In the genomic region with DNA sequence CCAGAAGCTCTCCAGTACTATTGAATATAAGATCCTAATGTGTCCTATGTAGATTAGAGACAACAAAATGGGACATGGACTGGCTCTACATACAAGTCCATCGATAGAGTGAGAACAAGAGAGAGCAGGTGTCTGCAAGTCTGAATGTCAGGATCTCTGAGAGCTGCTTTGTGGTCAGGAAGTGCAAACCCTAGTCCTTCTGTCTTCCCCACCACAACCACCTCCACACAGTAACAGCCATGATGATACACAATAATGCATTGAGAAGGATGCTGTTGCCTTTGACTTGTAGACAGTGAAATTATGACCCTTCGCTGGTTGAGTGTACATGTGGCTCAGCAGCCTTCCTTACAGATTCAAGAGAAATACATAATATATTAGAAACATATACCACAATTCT, we compare ENCODE assay signal across 32 mouse cellular contexts. TPM values are rescaled to one million over a fixed set of nuclear protein-coding genes. Genes with fewer than 3 reads are reported as not detected.
DNase-seq lines count a peak whose midpoint lies in the region; ATAC-seq lines count a peak whose summit lies in the region.
"Had no signal": no experiment of that assay in that cellular context is flagged by ENCODE, and none has a peak within 500 bp of the region (broad histone marks: within the 10 kb centered on the region; RNA-seq: fewer than 3 reads in every experiment).

No protein-coding gene starts in this region.

- no peak overlapping the region for H3K4me2 ChIP-seq in forebrain, embryonic 11.5 days (ENCODE audit: low read depth, low read length, severe bottlenecking)
- H3K4me2 ChIP-seq: embryonic facial prominence, embryonic 13.5 days; forebrain, embryonic 12.5 days; hindbrain, embryonic 15.5 days; intestine, embryonic 15.5 days; limb, embryonic 13.5 days; liver, embryonic 11.5 days; lung, embryonic 15.5 days; midbrain, embryonic 15.5 days had no signal

- H3K27me3 ChIP-seq in forebrain, embryonic 11.5 days (ENCODE audit: control insufficient read depth, insufficient read depth, low read length): no peaks in the 10 kb centered on the region
- H3K27me3 ChIP-seq: embryonic facial prominence, embryonic 13.5 days; forebrain, embryonic 12.5 days; hindbrain, embryonic 15.5 days; intestine, embryonic 15.5 days; limb, embryonic 13.5 days; lung, embryonic 15.5 days; midbrain, embryonic 15.5 days had no signal

- WGBS in forebrain, embryonic 11.5 days: 90% methylated on average over 2 of the region's 2 CpGs

- no peak overlapping the region for H3K27ac ChIP-seq in forebrain, embryonic 11.5 days (ENCODE audit: low read depth, low read length)
- H3K27ac ChIP-seq: embryonic facial prominence, embryonic 13.5 days; forebrain, embryonic 12.5 days; heart, embryonic 10.5 days; hindbrain, embryonic 15.5 days; intestine, embryonic 15.5 days; limb, embryonic 13.5 days; lung, embryonic 15.5 days; midbrain, embryonic 10.5 days; midbrain, embryonic 15.5 days had no signal

- H3K9me3 ChIP-seq in forebrain, embryonic 11.5 days (ENCODE audit: control insufficient read depth, low read length): no peaks in the 10 kb centered on the region
- H3K9me3 ChIP-seq: embryonic facial prominence, embryonic 13.5 days; forebrain, embryonic 12.5 days; heart, embryonic 10.5 days; hindbrain, embryonic 15.5 days; intestine, embryonic 15.5 days; limb, embryonic 13.5 days; lung, embryonic 15.5 days; midbrain, embryonic 10.5 days; midbrain, embryonic 15.5 days had no signal

- H3K36me3 ChIP-seq in forebrain, embryonic 11.5 days (ENCODE audit: control insufficient read depth, insufficient read depth, low read length): no peaks in the 10 kb centered on the region
- H3K36me3 ChIP-seq: embryonic facial prominence, embryonic 13.5 days; forebrain, embryonic 12.5 days; heart, embryonic 10.5 days; hindbrain, embryonic 15.5 days; intestine, embryonic 15.5 days; limb, embryonic 13.5 days; lung, embryonic 15.5 days; midbrain, embryonic 10.5 days; midbrain, embryonic 15.5 days had no signal

- H3K4me1 ChIP-seq in forebrain, embryonic 11.5 days (replicated peaks; ENCODE audit: control insufficient read depth, insufficient read depth, low read length): no peaks in the 10 kb centered on the region
- H3K4me1 ChIP-seq: embryonic facial prominence, embryonic 13.5 days; forebrain, embryonic 12.5 days; heart, embryonic 10.5 days; hindbrain, embryonic 15.5 days; intestine, embryonic 15.5 days; limb, embryonic 13.5 days; lung, embryonic 15.5 days; midbrain, embryonic 10.5 days; midbrain, embryonic 15.5 days had no signal

- H3K9ac ChIP-seq in forebrain, embryonic 11.5 days (ENCODE audit: low read length): no peak overlapping the region
- H3K9ac ChIP-seq: embryonic facial prominence, embryonic 13.5 days; forebrain, embryonic 12.5 days; hindbrain, embryonic 15.5 days; intestine, embryonic 15.5 days; limb, embryonic 13.5 days; lung, embryonic 15.5 days; midbrain, embryonic 15.5 days had no signal

- peak; percentile 61 for ATAC-seq in activated CD4-positive, CD25-positive, alpha-beta regulatory T cell, adult 4 months
- no peak for ATAC-seq in forebrain, embryonic 11.5 days (replicated peaks; ENCODE audit: low FRiP score)
- no peak for ATAC-seq in erythroblast, adult 5-6 weeks (replicated peaks; ENCODE audit: low FRiP score, poor library complexity, severe bottlenecking)
- ATAC-seq: intestine, embryonic 15.5 days; midbrain, embryonic 15.5 days had no signal

- DNase-seq in CD4-positive helper T cell, adult 2 months (ENCODE audit: low read depth, low spot score): peak; percentile 36
- DNase-seq in thymus, adult 18-20 months: peak; percentile 19 to 59
- DNase-seq in thymus, postnatal 25 days: peak; percentile 56
- no peak for DNase-seq in forebrain, embryonic 11.5 days (ENCODE audit: low spot score)
- no peak for DNase-seq in heart, adult 8-10 months (ENCODE audit: low spot score)
- DNase-seq: adrenal gland, postnatal 10 days; cerebellum, adult 11 months; cerebellum, adult 9-11 months; gastrocnemius, postnatal 14 days; heart, postnatal 4 days; kidney, adult 8-10 months; kidney, postnatal 10 days; right cerebral cortex, adult 18-20 months; spleen, adult 18-20 months had no signal

- H3K4me3 ChIP-seq in forebrain, embryonic 11.5 days (ENCODE audit: low read depth, low read length): no peak overlapping the region
- H3K4me3 ChIP-seq: embryonic facial prominence, embryonic 13.5 days; erythroblast, embryonic 14.5 days; forebrain, embryonic 12.5 days; heart, embryonic 10.5 days; hindbrain, embryonic 15.5 days; intestine, embryonic 15.5 days; limb, embryonic 13.5 days; lung, embryonic 15.5 days; midbrain, embryonic 10.5 days; midbrain, embryonic 15.5 days had no signal

RNA-seq across cellular contexts. Expression of a gene that starts 16.6 kb away (rescaled TPM):
- under 1 TPM; 0.29 to 0.67 TPM for polyA plus RNA-seq in activated CD4-positive, CD25-positive, alpha-beta regulatory T cell, adult 4 months (2017; shearing (Covaris generic))
- polyA plus RNA-seq in forebrain, embryonic 11.5 days (2014; fragmentation: Nextera tagmentation; extraction: Ambion mirVana): 1.1 and 2.1 TPM in 2 replicates
- total RNA-seq in heart, adult 8-10 months (2022): not detected
- total RNA-seq in erythroblast, adult 5-6 weeks (2015; ENCODE audit: low replicate concordance): not detected in 2 replicates
- total RNA-seq in erythroblast, adult 5-6 weeks (2017; ENCODE audit: low replicate concordance): not detected in 2 replicates
- total RNA-seq: adrenal gland, postnatal 10 days; gastrocnemius, postnatal 14 days; granulocyte monocyte progenitor cell, adult 5-6 weeks; megakaryocyte progenitor cell, adult 5-6 weeks; neutrophil, adult 5-6 weeks had no signal
- polyA plus RNA-seq: erythroblast, embryonic 14.5 days; large intestine, adult 2 months; liver, embryonic 16.5 days had no signal

Comparison
In these comparisons a context has a peak if more than half of its experiments do, and no peak if none do; other contexts are left out.
1. DNase-seq: peak in CD4-positive helper T cell, adult 2 months (single experiment), thymus, adult 18-20 months (2 of 2) and thymus, postnatal 25 days (single experiment); none in forebrain, embryonic 11.5 days (single experiment) and heart, adult 8-10 months (single experiment).